Mouse (Mus musculus) heart, postnatal 0 days (tissue): ENCODE measurements around the gene Bsnd. TPM values are rescaled to one million over a fixed set of nuclear protein-coding genes. Genes with fewer than 3 reads are reported as not detected.
A peak's percentile ranks its signal among the peaks of the same experiment; 100 is the strongest.

Experiments
- ATAC-seq: fragments of 200-750 bp; cut with Nextera tagmentation; 2 replicates; pipeline ENCODE4 v1.8.0; 2017; ENCODE audit warnings: low read depth, moderate number of reproducible peaks, moderate library complexity; ENCODE audit not compliant: insufficient read depth
- DNase-seq: peaks from one replicate; pipeline ENCODE4 v3.0.0-alpha.2; 2016; ENCODE audit warnings: low spot score
- H3K27ac ChIP-seq: fragments of 300-500 bp; sonication (generic); 2 replicates; pipeline ENCODE4 v1.5.1; 2014; ENCODE audit warnings: low read depth, mild to moderate bottlenecking
- H3K27me3 ChIP-seq: fragments of 300-500 bp; sonication (generic); 2 replicates; pipeline ENCODE4 v1.6.1; 2014; ENCODE audit warnings: low read length, mixed read lengths; ENCODE audit not compliant: control insufficient read depth, insufficient read depth
- H3K36me3 ChIP-seq: fragments of 300-500 bp; sonication (generic); replicated peaks from 2 replicates; pipeline ENCODE4 v1.6.1; 2014; ENCODE audit warnings: low read length, mixed read lengths; ENCODE audit not compliant: control insufficient read depth, insufficient read depth
- H3K4me1 ChIP-seq: fragments of 300-500 bp; sonication (generic); 2 replicates; pipeline ENCODE4 v1.6.1; 2014; ENCODE audit warnings: antibody characterized with exemption; ENCODE audit not compliant: control insufficient read depth, insufficient read depth
- H3K4me2 ChIP-seq: fragments of 300-500 bp; sonication (generic); 2 replicates; pipeline ENCODE4 v1.6.1; 2014; ENCODE audit warnings: low read depth, mild to moderate bottlenecking, low read length, moderate library complexity
- H3K4me3 ChIP-seq: fragments of 300-500 bp; sonication (generic); 2 replicates; pipeline ENCODE4 v1.5.1; 2014; ENCODE audit warnings: low read depth, low read length
- H3K9ac ChIP-seq: fragments of 300-500 bp; sonication (generic); replicated peaks from 2 replicates; pipeline ENCODE4 v1.6.1; 2014; ENCODE audit warnings: low read depth, low read length, mixed read lengths
- H3K9me3 ChIP-seq: fragments of 300-500 bp; sonication (generic); replicated peaks from 2 replicates; pipeline ENCODE4 v1.6.1; 2016; ENCODE audit warnings: low read length; ENCODE audit not compliant: control insufficient read depth
- CTCF ChIP-seq: IDR thresholded peaks from 2 replicates; pipeline ENCODE4 v1.5.1; 2016; ENCODE audit warnings: antibody characterized with exemption, control low read depth, low read depth
- EP300 ChIP-seq: IDR thresholded peaks from 2 replicates; pipeline ENCODE4 v1.6.1; 2016; ENCODE audit warnings: antibody characterized with exemption, low read depth
- WGBS: fragments of 180-500 bp; shearing (Covaris S2); extraction: QIAGEN DNeasy Blood & Tissue Kit; methylation state at CpG from one replicate; pipeline ENCODE4 v1.1.7; 2014; 5-methylcytosine and 5-hydroxymethylcytosine counted together
- polyA plus RNA-seq: library from polyadenylated mRNA; unstranded; fragments of >200 nt; fragmentation: Nextera tagmentation; extraction: Ambion mirVana; gene quantifications from 2 replicates; pipeline ENCODE4 v1.2.1, GENCODE M21; 2015
- total RNA-seq: library from RNA; depleted of rRNA; stranded (reverse); fragments of >200 nt; gene quantifications from 2 replicates; pipeline ENCODE4 v1.2.3, GENCODE M21; 2014; ENCODE audit warnings: low replicate concordance

Bsnd gene
- total and polyA plus RNA-seq, 2 experiments from 2014 or later, result 0.15 TPM; not detected in 1

- TF ChIP-seq CTCF (no peak), EP300 (no peak)
- peaks cover 42% of the 10 kb centered on the region for H3K27me3 ChIP-seq
- H3K9me3 ChIP-seq, result no peaks in the 10 kb centered on the region
- H3K9ac ChIP-seq, result no peak overlapping the region
- ATAC-seq, result no peak
- no peak overlapping the region for H3K4me2 ChIP-seq
- no peak overlapping the region for H3K27ac ChIP-seq
- no peak for DNase-seq
- H3K4me3 ChIP-seq, result no peak overlapping the region
- H3K36me3 ChIP-seq, result no peaks in the 10 kb centered on the region
- H3K4me1 ChIP-seq, result no peaks in the 10 kb centered on the region
- WGBS, result 52% methylated on average over 7 of the region's 7 CpGs
Measured at GRCm38 (mm10) chr4:106483215-106483727, 8.8 kb downstream of the Bsnd start.

- no peaks in the 10 kb centered on the region for H3K36me3 ChIP-seq
- 69% methylated on average over 3 of the region's 3 CpGs for WGBS
- no peaks in the 10 kb centered on the region for H3K9me3 ChIP-seq
- peaks cover 38% of the 10 kb centered on the region for H3K27me3 ChIP-seq
- no peak overlapping the region for H3K9ac ChIP-seq
- no peak overlapping the region for H3K27ac ChIP-seq
- no peaks in the 10 kb centered on the region for H3K4me1 ChIP-seq
- ATAC-seq (no peak), DNase-seq (no peak)
- TF ChIP-seq EP300 (no peak), CTCF (no peak)
- H3K4me2 ChIP-seq, result no peak overlapping the region
- no peak overlapping the region for H3K4me3 ChIP-seq
Measured at GRCm38 (mm10) chr4:106480545-106480944, 11.5 kb downstream of the Bsnd start.

DNA sequence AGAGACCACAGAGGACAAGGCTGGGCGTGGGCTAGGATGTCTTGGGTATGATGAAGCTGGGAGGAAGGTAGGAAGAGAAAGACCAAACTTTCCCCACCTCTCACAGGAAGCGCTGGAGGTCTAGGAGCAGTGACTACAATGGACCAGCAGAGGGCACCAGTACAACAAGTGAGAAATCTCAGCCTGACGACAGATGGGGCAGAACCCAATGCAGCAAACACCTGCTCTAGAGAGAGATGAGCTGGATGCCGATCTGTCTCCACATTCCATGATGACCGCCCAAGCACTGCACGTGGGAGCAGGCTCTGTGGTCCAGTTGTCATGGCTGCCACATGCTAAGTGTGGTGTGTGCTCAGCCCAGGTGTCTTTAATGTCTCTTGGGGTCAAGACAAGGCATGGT lies 17.8 kb downstream of the Bsnd start:
- ATAC-seq (0 out of 2 replicates have a peak, but pooled peaks have one; percentile 25), DNase-seq (peak; percentile 59)
- no peaks in the 10 kb centered on the region for H3K36me3 ChIP-seq
- no peak overlapping the region for H3K9ac ChIP-seq
- no peaks in the 10 kb centered on the region for H3K9me3 ChIP-seq
- H3K27ac ChIP-seq, result no peak overlapping the region
- under 1% methylated on average over 6 of the region's 6 CpGs for WGBS
- H3K4me2 ChIP-seq, result no peak overlapping the region
- no peak for TF ChIP-seq EP300
- TF ChIP-seq CTCF, result peak; percentile 86
- H3K27me3 ChIP-seq, result 0 out of 2 replicates have a peak, but pooled peaks cover 6% of the 10 kb centered on the region
- no peaks in the 10 kb centered on the region for H3K4me1 ChIP-seq
- H3K4me3 ChIP-seq, result no peak overlapping the region

DNA sequence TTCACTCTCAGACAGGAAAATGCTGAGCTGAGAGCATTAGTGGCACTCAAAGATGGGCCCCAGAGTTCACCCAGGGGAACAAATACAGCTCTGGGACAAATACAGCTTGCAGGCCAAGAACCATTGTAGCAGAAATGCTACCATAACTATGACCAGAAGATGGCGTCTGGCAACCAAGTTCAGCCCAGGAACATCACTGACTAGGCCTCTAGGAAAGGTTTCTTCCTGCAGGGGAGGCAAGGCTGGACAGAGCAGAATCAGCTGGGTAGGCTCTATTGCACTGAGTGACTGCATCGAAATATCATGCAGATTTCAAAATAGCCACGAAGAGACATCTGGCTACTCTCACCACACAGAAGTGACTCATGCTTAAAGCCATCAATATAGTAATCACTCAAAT lies 19.7 kb downstream of the Bsnd start:
- Histone ChIP-seq H3K27ac (no peak overlapping the region), H3K4me3 (no peak overlapping the region), H3K36me3 (no peaks in the 10 kb centered on the region), H3K27me3 (0 out of 2 replicates have a peak, but pooled peaks cover 6% of the 10 kb centered on the region), H3K4me1 (no peaks in the 10 kb centered on the region), H3K9me3 (no peaks in the 10 kb centered on the region), H3K9ac (no peak overlapping the region), H3K4me2 (no peak overlapping the region)
- DNase-seq, result peak; percentile 59
- TF ChIP-seq EP300, result no peak
- TF ChIP-seq CTCF, result peak; percentile 89
- WGBS, result 4% methylated on average over 3 of the region's 3 CpGs
- peak; percentile 78 for ATAC-seq

- H3K27me3 ChIP-seq, result 0 out of 2 replicates have a peak, but pooled peaks cover 6% of the 10 kb centered on the region
- no peak overlapping the region for H3K4me2 ChIP-seq
- H3K36me3 ChIP-seq, result no peaks in the 10 kb centered on the region
- ATAC-seq, result no peak
- H3K4me1 ChIP-seq, result no peaks in the 10 kb centered on the region
- no peaks in the 10 kb centered on the region for H3K9me3 ChIP-seq
- 62% methylated on average over 5 of the region's 5 CpGs for WGBS
- no peak for DNase-seq
- no peak overlapping the region for H3K9ac ChIP-seq
- H3K4me3 ChIP-seq, result no peak overlapping the region
- TF ChIP-seq EP300 (no peak), CTCF (no peak)
- no peak overlapping the region for H3K27ac ChIP-seq
Measured at GRCm38 (mm10) chr4:106470921-106471320, 21.2 kb downstream of the Bsnd start.

DNA sequence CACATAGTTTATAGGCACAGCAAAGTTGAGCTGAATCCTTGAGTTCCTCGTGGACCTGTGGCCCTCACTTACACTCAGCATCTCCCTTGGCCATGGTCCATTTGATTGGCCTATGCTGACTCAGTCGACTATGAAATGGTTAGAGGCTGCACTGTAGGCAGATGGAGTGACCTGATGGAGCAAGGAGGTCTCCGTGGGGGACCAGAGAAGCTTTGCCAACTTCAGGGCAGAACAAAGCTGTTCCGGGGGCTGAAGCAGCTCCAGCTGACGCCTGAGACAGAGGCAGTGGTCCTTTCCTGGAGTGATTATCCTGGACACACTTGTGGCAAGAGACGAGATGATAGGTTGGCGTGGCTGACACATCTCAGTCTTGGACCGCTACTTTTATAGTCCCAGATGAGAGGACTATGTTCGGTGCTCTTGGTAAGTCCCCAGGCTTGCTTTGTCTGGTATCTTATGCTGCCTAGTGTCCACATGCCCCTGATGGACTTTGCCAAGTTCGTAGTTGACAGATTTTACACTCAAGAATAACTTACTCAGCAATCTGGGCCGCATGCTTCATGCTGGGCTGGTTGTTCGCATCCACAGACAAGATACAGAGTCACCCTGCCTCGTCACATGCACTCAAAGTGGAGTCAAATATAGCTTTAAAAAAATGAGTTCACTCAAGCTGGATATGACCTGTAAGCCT lies 24.5 kb downstream of the Bsnd start:
- 72% methylated on average over 13 of the region's 13 CpGs for WGBS
- Histone ChIP-seq H3K9ac (no peak overlapping the region), H3K4me3 (no peak overlapping the region), H3K27ac (no peak overlapping the region), H3K4me1 (0 out of 2 replicates have a peak, but pooled peaks cover 3% of the 10 kb centered on the region), H3K9me3 (no peaks in the 10 kb centered on the region), H3K27me3 (peaks cover 29% of the 10 kb centered on the region), H3K4me2 (no peak overlapping the region), H3K36me3 (no peaks in the 10 kb centered on the region)
- ATAC-seq, result no peak
- DNase-seq, result no peak
- TF ChIP-seq EP300 (no peak), CTCF (no peak)
